Mouse (Mus musculus): ENCODE measurements around the gene Mxi1.

Gene Mxi1

DNA sequence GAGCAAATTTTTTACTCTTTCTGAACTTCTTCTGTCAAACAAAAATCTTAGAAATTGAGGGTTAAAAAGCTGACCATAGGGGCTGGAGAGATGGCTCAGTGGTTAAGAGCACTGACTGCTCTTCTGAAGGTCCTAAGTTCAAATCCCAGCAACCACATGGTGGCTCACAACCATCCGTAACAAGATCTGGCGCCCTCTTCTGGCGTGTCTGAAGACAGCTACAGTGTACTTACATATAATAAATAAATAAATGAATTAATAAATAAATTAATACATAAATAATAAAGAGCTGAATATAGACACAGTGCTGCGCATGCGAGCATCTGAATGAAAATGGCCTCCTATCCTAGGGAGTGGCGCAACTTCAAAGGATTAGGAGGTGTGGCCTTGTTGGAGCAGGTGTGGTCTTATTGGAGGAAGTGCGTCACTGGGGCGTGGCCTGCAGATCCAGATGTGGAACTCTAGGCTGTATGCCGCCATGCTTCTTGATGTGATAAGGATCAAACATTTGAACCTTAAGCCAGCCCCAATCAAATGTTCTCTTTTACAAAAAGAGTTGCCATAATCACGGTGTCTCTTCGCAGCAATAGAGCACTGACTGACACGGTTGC is 12.2 kb downstream of the Mxi1 start:
- DNase-seq (ENCODE audit: low spot score): no peak

DNA sequence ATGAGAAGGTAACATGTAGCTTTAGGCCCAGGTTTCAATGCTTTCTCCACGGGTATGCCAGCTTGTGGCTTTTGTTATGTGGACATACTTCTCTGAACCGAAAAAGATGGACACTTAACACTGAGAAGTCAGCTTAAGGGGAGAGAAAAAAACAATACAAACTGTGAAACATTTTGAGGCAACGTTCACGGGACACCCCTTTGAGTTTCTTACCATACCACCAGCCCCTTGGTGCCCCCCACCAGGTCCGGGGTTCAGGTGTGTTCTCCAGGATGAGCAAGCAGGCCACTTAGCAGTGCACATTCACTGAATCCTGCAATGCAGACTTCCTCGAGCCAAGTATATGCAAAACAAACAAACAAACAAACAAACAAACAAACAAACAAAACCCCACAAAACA is 14.5 kb downstream of the Mxi1 start:
- no peak for DNase-seq (ENCODE audit: low spot score)

GRCm38 (mm10) chr19:53325578-53326295 is 15.4 kb downstream of the Mxi1 start:
- DNase-seq (ENCODE audit: low spot score): peak; percentile 38

DNA sequence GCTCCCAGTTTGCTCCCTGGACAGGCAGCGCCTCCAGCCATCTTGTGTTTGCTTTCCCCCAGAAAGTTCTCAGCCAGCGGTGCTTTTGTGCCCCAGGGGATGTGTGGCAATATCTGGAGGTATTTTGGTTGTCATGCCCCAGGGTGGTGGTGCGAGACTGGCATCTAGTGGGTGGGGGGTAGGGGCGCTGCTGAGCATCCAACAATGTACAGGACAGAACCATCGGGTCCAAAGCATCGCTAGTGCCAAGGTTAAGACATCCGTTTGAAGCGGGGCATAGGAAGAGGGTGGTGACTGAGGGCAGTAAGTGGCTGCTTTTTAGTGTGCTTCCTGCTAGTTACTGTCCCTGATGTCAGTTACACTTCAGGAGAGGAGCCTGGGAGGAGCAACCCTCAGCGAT is 17.8 kb downstream of the Mxi1 start:
- no peak for DNase-seq (ENCODE audit: low spot score)

GRCm38 (mm10) chr19:53329221-53329991 is 19.1 kb downstream of the Mxi1 start:
- peak; percentile 84 for DNase-seq (ENCODE audit: low spot score)

DNA sequence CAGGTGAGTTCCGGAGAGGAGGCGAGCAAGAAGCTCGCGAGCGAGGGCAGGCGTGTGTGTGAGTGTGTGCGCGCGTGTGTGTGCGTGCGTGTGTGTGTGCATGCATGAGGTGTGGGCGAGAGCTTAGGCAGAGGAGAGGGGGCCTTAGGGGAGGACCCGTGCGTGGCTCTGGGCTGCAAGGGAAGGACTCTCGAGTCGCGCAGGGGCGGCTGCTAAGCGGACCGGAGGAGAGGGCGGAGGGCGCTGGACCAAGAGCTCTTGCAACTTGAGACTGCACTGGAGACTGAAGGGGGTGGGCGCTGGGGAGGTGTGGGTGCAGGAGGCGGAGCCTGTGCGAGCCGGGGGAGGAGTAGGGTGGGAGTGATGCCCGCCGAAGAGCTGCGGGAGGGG is 19.7 kb downstream of the Mxi1 start:
- peak; percentile 54 for DNase-seq (ENCODE audit: low spot score)

DNA sequence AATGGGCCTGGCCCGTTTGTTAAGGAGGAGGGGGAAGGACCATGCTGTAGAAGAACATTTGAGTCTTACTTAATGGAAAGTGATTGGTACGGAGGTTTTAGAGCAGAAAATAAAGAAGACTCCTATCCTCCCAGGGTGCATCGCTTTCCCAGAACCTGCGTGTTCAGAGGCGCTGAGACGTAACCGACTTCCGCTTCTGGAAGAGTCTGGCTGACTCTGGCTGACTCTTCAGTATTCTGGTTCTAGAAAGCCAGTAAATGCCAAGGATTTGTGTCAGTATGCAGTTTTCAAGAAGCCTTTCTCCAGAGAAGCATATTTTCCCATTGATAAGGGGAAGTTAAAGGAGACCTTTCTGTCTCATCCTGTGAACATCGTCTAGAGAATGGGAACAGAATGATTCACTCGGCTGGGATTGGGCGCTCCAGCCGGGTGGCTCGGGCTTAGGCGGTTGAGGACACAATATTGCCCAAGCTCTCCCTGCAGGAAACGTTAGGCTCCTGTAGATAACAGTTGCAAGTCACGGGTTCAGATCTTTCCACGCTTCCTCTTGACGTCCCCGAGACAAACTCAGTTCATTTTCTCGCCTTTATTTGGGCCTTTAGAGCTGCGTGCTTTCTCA is 21.7 kb downstream of the Mxi1 start:
- DNase-seq (ENCODE audit: low spot score): no peak

DNA sequence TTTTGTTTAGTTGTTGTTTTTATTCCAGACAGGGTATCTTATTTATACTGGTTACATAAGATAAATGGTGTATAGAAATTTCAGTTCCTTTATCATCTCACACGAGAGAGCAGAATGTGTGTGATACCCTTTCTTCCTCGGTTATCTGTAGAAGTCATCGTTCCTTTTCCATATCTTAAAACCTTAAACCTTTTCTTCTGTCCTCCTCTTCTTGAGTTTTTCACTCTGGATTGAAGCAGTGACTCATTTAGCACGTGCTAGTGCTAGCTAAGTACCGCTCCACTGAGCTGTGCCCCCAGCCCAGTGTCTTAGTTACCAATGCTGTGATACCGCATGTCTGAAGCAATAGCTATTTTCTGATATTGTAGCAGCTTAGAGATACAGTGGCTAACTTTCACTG is 23.4 kb downstream of the Mxi1 start:
- no peak for DNase-seq (ENCODE audit: low spot score)

GRCm38 (mm10) chr19:53335241-53335640 is 24.9 kb downstream of the Mxi1 start:
- no peak for DNase-seq (ENCODE audit: low spot score)

DNA sequence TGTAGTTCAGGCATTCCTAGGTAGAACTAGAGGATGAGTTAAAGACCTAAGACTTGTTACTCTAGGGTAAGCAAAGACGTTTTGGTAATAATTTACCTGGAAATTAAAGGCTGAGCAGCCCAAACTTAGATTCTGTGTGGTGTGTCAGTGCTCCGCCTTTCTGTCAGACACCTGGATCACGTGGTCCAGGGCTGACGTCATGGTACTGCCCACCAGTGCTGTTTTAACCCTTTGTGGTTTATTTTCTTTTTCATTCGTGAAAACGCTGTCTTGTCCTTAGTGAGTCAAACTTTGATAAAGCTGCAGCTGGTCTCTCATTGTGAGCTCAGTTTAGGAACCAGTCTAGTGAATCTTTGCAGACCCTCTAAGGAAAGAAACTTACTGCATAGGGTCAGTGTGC is 30.1 kb downstream of the Mxi1 start:
- no peak for DNase-seq (ENCODE audit: low spot score)

- DNase-seq (ENCODE audit: low spot score): no peak
Measured at GRCm38 (mm10) chr19:53343174-53343881, 33.0 kb downstream of the Mxi1 start.

GRCm38 (mm10) chr19:53344062-53344461 is 33.7 kb downstream of the Mxi1 start:
- DNase-seq (ENCODE audit: low spot score): no peak

DNA sequence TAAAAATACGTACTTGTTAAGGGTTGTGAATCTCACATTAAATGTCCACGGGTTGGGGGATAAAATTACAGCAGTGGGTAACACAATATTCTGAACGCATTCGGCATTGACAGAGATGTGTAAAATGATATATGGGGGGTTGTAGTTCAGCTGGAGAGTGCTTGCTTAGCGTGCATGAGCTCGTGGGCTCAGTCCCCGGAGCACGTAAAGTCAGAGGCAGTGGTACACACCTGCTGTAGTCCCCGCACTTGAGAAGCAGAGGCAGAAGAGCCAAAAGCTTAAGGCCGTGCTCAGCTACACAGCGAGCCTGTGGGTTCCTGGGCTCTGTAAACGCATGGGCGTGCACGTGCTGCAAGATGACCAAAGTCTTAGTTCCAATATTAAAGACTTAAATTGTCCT is 35.4 kb downstream of the Mxi1 start:
- no peak for DNase-seq (ENCODE audit: low spot score)

DNA sequence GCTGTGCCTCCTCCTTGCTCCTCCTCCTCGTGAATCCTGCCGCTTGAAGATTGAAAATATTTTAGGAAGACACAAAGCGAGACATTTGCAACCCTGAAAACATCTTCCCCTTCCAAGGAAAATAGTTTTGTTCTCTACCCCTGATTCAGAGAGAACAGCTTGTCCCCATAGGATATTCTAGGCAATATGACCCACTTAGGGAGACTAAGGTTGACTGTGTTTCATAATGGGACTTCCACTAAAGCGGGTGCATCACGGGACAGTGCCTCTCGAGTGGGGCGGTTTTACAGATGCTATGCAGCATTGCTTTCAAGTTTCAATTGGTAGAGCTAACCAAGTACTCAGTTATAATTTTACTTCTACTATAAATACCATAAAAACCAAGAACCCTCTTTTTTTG is 43.5 kb downstream of the Mxi1 start:
- no peak for DNase-seq (ENCODE audit: low spot score)

- no peak for DNase-seq (ENCODE audit: low spot score)
Measured at GRCm38 (mm10) chr19:53354271-53355000, 44.1 kb downstream of the Mxi1 start.

DNA sequence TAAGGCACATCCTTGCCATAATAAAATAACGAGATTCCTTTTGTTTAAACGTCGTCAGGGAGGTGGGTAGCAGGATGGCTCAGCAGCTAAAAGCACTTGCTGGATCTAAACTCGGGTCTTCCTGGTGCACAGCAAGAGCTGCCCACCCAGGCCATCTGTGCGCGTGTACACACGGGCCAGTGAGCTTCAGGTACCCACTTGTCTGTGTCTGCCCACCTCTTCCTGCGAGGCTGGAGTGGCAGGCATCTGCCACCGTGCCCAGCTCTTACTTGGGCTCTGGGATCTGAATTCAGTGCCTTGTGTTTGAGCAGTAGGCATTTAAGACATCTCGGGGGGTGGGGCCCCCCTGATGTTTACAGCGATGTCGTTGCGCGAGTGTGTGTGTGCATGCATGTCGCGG is 44.7 kb downstream of the Mxi1 start:
- no peak for DNase-seq (ENCODE audit: low spot score)

DNA sequence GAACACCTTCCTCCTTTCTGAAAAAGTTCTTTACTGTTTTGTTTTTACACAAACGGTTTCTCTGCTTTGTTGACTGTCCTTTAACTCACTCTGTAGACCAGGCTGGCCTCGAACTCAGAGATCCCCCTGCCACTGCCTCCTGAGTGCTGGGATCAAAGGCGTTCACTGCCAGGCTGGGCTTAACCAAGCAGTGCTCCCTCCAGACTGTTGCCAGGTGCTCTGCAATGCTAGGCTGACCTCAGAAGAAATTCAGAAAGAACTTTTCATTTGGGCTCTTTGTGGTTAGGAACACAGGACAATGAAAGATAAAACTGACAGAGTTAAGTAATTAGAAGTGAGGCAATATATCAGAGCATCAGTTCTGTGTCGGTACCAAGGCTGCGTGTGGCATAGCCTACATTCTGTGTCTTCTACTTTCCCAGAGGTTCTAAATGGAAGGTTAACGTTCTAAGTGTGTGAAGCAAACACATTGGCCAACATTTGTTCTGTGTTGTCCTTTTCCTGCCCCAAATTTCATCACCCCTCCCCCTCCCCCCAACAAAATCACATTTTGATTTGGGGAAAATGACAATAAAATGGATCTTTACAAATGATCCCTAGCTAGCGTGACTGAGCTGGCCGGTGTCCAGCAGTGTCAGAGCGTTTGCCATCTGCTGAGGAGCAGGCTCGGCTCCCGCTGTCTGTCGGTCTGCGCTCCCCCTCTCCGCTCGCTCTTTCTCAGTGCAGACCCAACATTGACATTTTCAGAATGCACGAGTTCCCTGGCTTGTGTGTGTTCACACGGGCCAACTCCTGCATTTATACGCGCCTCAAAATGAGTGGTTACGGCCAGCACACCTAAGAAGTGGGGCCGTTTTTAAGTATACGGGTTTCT is 49.1 kb downstream of the Mxi1 start:
- DNase-seq (ENCODE audit: low spot score): no peak

DNA sequence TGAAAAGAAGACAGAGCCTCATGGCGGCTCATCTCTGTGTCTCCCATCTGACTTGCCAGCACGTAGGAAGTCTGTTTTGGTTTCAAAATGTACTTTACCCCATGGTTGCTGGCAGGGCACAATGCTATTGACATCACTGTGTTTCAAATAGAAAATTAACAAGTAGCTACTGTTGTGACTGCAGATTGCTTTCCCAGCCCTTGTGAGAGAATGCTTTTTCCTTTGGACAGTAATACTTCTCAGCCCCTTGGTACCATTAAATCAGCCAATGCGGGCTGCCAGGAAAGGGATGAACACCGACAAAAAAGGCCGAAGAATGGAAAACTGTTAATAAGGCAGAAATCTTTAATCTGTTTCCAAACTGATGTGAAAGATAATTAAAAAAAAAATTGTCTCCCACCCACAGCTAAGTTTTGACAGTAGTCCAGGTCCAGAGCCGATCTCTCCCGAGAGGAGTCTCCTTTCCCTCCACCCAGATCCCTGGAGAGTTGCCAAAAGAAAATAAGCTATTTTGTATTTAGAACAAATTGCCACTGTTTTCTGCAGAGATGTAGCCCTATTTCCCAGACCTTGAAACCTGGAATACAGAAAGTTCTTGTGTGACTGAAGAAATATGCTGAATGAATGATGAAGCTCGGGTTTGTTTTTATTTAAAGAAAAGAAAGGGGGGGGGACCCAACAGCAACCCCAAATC is 50.1 kb downstream of the Mxi1 start:
- no peak for DNase-seq (ENCODE audit: low spot score)

DNA sequence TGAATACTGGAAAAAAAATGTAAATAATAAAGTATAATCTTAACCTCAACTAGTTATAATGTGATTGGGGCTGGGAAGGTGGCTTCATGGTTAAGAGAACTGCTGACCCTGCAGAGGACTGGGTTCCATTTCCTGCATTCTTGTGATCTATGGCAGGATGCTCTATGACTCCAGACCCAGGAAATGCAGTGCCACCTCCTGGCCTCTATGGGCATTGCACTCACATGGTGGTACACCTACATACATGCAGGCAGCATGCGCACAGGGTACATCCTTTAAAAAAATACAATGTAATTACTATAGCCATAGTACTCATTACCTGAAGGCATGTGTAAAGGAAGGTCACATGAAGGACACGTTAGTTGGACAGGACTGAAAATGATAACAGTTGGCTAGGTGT is 52.6 kb downstream of the Mxi1 start:
- DNase-seq (ENCODE audit: low spot score): peak; percentile 41

DNA sequence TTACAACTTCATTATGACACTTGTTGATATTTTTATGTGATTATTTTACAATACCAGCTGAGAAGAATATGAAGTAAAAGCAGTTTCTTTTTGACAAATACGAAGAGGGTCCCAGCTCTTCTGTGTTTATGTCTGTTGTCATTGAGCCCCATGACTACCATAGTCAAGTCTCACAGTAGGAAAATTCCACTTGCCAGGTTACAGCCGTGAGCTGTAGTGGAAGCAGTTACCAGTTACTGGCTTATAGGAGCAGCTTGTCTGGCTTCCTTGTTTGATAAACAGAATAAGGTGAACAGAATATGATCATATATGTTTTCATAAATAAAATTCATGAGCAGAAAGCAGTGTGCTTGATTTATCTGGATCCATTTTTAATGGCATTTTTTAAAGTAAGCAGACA is 54.2 kb downstream of the Mxi1 start:
- DNase-seq (ENCODE audit: low spot score): no peak

All from T-cell, adult 2 months (primary cell).